Mouse (Mus musculus) kidney, adult 2 months (tissue): Measurements from ENCODE around the gene Camsap3.

Experiments used
- CTCF ChIP-seq: fragments of 200-500 bp; conservative IDR thresholded peaks from 2 replicates; pipeline ENCODE4 v1.5.1; 2011; ENCODE audit warnings: low read depth, mild to moderate bottlenecking, control low read depth, low read length, moderate library complexity, mixed read lengths; ENCODE audit not compliant: insufficient read depth, insufficient read length
- POLR2A ChIP-seq: fragments of 200-500 bp; IDR thresholded peaks from one replicate; pipeline ENCODE4 v1.6.1; 2011; ENCODE audit warnings: low read depth, low read length, control low read depth

- peak; percentile 46 for TF ChIP-seq CTCF
- TF ChIP-seq POLR2A: no peak
Measured at GRCm38 (mm10) chr8:3645804-3646203, 58.7 kb downstream of the Camsap3 start.
